Mouse (Mus musculus): ENCODE measurements around the gene Slc39a11. TPM values are rescaled to one million over a fixed set of nuclear protein-coding genes. Genes with fewer than 3 reads are reported as not detected.
A peak's percentile ranks its signal among the peaks of the same experiment; 100 is the strongest.

Slc39a11 gene
- polyA plus RNA-seq, 1 experiment from 2014 or later = 26.3 TPM

GRCm38 (mm10) chr11:113611664-113612611 lies 37.9 kb downstream of the Slc39a11 start:
- no peak overlapping the region for H3K4me3 ChIP-seq
- 27% methylated on average over 24 of the region's 24 CpGs for WGBS
- ATAC-seq (ENCODE audit: insufficient number of reproducible peaks, insufficient read depth, low FRiP score, low TSS enrichment, low read depth) = no peak
- H3K36me3 ChIP-seq = no peaks in the 10 kb centered on the region
- H3K4me1 ChIP-seq = peaks cover 18% of the 10 kb centered on the region
- no peaks in the 10 kb centered on the region for H3K9me3 ChIP-seq
- H3K27ac ChIP-seq = no peak overlapping the region; the same call in 1 of the 2 replicates
- H3K4me2 ChIP-seq = peak overlapping the region; percentile 22
- peaks cover 7% of the 10 kb centered on the region; the same call in 1 of the 2 replicates for H3K27me3 ChIP-seq
- H3K9ac ChIP-seq = no peak overlapping the region

DNA sequence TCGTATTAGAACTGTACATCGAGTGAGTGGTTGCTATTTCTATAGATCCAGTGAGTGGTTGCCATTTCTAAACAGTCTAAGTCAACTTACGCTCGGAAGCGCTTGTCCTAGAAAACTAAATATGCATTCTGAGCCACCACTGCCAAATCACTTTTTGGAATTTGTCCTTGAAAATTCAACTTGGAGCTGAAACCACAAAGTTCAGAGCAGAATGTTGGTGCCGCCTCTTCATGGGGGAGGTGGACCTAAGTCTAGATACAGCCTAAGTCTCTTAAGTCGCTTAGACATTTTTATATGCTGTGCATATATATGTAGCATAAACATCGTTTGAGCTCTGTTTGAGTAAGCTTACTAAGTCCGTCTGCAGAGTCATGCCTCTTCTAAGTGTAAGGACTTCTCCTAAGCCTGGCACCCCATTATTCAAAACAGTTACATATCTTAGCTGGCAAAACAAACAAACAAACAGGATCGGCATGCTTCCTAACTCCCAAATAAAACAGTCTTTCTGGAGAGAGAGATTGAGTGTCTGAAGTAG lies 38.7 kb downstream of the Slc39a11 start:
- no peak overlapping the region for H3K4me2 ChIP-seq
- peaks cover 18% of the 10 kb centered on the region for H3K4me1 ChIP-seq
- 84% methylated on average over 10 of the region's 10 CpGs for WGBS
- no peak overlapping the region for H3K9ac ChIP-seq
- peaks cover 7% of the 10 kb centered on the region; the same call in 1 of the 2 replicates for H3K27me3 ChIP-seq
- no peaks in the 10 kb centered on the region for H3K9me3 ChIP-seq
- no peak for ATAC-seq (ENCODE audit: insufficient number of reproducible peaks, insufficient read depth, low FRiP score, low TSS enrichment, low read depth)
- no peaks in the 10 kb centered on the region for H3K36me3 ChIP-seq
- no peak overlapping the region; the same call in 1 of the 2 replicates for H3K27ac ChIP-seq
- H3K4me3 ChIP-seq = no peak overlapping the region

DNA sequence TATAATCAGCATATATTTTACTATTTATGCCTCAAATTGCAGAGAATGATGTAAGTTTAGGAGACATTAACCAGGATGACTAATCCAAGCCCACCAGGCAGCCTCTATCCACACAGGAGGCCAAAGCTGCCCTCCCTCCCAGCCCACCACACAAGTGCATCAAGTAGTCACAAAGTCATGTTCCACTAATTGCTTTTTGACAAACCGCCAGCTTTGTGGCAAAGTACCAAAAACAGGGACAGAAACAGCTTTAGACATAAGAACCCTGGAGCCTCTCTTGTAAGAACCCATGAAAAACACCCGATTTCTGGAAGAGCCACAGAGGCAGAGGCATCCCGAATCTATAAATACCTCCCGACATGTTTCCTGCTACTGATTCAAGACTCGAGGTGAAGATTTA lies 39.6 kb downstream of the Slc39a11 start:
- Histone ChIP-seq H3K27ac (no peak overlapping the region), H3K4me1 (peaks cover 18% of the 10 kb centered on the region), H3K9ac (no peak overlapping the region), H3K4me2 (no peak overlapping the region), H3K36me3 (no peaks in the 10 kb centered on the region), H3K9me3 (no peaks in the 10 kb centered on the region), H3K4me3 (no peak overlapping the region), H3K27me3 (peaks cover 5% of the 10 kb centered on the region; the same call in 1 of the 2 replicates)
- no peak for ATAC-seq (ENCODE audit: insufficient number of reproducible peaks, insufficient read depth, low FRiP score, low TSS enrichment, low read depth)
- 73% methylated on average over 5 of the region's 5 CpGs for WGBS

GRCm38 (mm10) chr11:113609581-113609980 lies 40.3 kb downstream of the Slc39a11 start:
- Histone ChIP-seq H3K36me3 (no peaks in the 10 kb centered on the region), H3K4me1 (peaks cover 19% of the 10 kb centered on the region), H3K4me2 (no peak overlapping the region), H3K27me3 (peaks cover 4% of the 10 kb centered on the region; the same call in 1 of the 2 replicates), H3K27ac (no peak overlapping the region), H3K4me3 (no peak overlapping the region), H3K9ac (no peak overlapping the region), H3K9me3 (no peaks in the 10 kb centered on the region)
- no peak for ATAC-seq (ENCODE audit: insufficient number of reproducible peaks, insufficient read depth, low FRiP score, low TSS enrichment, low read depth)
- 82% methylated on average over 5 of the region's 5 CpGs for WGBS

DNA sequence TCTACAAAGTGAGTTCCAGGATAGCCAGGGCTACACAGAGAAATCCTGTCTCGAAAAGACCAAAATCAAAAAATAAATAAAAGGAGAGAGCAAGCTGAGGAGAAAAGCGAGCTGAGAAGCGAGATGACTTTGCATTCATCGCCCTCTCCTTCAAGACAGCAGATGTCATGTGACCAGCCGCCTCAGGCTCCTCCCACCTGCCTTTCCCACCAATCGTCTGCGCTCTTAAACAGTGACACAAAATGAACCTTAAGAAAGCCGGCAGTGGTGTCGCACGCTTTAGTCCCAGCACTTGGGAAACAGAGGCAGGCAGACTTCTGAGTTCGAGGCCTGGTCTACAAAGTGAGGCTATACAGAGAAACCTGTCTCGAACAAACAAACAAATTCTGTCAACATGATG lies 42.3 kb downstream of the Slc39a11 start:
- no peaks in the 10 kb centered on the region for H3K27me3 ChIP-seq
- no peak overlapping the region for H3K4me3 ChIP-seq
- no peak overlapping the region for H3K4me2 ChIP-seq
- no peaks in the 10 kb centered on the region for H3K9me3 ChIP-seq
- H3K9ac ChIP-seq = no peak overlapping the region
- ATAC-seq (ENCODE audit: insufficient number of reproducible peaks, insufficient read depth, low FRiP score, low TSS enrichment, low read depth) = no peak
- H3K36me3 ChIP-seq = no peaks in the 10 kb centered on the region
- no peak overlapping the region for H3K27ac ChIP-seq
- whole genome bisulfite sequencing = 94% methylated on average over 12 of the region's 12 CpGs
- peaks cover 33% of the 10 kb centered on the region for H3K4me1 ChIP-seq

- H3K4me3 ChIP-seq = no peak overlapping the region
- no peaks in the 10 kb centered on the region for H3K27me3 ChIP-seq
- H3K9me3 ChIP-seq = no peaks in the 10 kb centered on the region
- H3K4me2 ChIP-seq = no peak overlapping the region
- no peak overlapping the region for H3K9ac ChIP-seq
- ATAC-seq (ENCODE audit: insufficient number of reproducible peaks, insufficient read depth, low FRiP score, low TSS enrichment, low read depth) = no peak
- WGBS = 54% methylated on average over 12 of the region's 12 CpGs
- no peak overlapping the region for H3K27ac ChIP-seq
- H3K36me3 ChIP-seq = no peaks in the 10 kb centered on the region
- H3K4me1 ChIP-seq = peaks cover 21% of the 10 kb centered on the region
Measured at GRCm38 (mm10) chr11:113601616-113602343, 48.1 kb downstream of the Slc39a11 start.

GRCm38 (mm10) chr11:113600526-113601245 lies 49.2 kb downstream of the Slc39a11 start:
- Histone ChIP-seq H3K4me1 (peaks cover 21% of the 10 kb centered on the region), H3K27ac (no peak overlapping the region), H3K4me2 (no peak overlapping the region), H3K9me3 (no peaks in the 10 kb centered on the region), H3K27me3 (no peaks in the 10 kb centered on the region), H3K4me3 (no peak overlapping the region), H3K36me3 (no peaks in the 10 kb centered on the region), H3K9ac (no peak overlapping the region)
- ATAC-seq (ENCODE audit: insufficient number of reproducible peaks, insufficient read depth, low FRiP score, low TSS enrichment, low read depth) = no peak
- WGBS = 83% methylated on average over 18 of the region's 18 CpGs

GRCm38 (mm10) chr11:113597632-113598031 lies 52.2 kb downstream of the Slc39a11 start:
- no peak overlapping the region for H3K27ac ChIP-seq
- no peak overlapping the region for H3K4me2 ChIP-seq
- H3K27me3 ChIP-seq = no peaks in the 10 kb centered on the region
- WGBS = 84% methylated on average over 3 of the region's 3 CpGs
- H3K9ac ChIP-seq = no peak overlapping the region
- H3K4me1 ChIP-seq = peaks cover 6% of the 10 kb centered on the region
- no peaks in the 10 kb centered on the region for H3K36me3 ChIP-seq
- H3K9me3 ChIP-seq = no peaks in the 10 kb centered on the region
- no peak for ATAC-seq (ENCODE audit: insufficient number of reproducible peaks, insufficient read depth, low FRiP score, low TSS enrichment, low read depth)
- H3K4me3 ChIP-seq = no peak overlapping the region

DNA sequence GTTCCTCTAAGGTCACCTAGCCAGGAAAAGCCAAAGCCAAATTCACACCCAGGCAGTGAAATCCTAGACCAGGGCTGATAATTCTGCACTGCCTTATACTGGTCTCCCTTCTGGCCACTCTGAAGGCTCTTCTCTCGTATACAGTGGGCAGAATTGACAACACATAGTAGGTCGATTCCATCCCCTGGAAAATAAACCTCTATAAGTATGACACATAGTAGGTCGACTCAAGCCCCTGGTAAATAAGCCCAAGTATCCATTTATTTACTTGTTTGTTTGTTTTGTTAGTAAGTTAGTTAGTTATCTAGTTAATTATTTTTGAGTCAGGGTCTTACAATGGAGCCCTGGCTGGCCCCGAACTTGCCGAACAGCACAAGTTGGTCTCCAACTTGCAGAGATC lies 54.7 kb downstream of the Slc39a11 start:
- no peak overlapping the region for H3K9ac ChIP-seq
- H3K36me3 ChIP-seq = no peaks in the 10 kb centered on the region
- 84% methylated on average over 5 of the region's 5 CpGs for WGBS
- no peak overlapping the region for H3K4me2 ChIP-seq
- no peak for ATAC-seq (ENCODE audit: insufficient number of reproducible peaks, insufficient read depth, low FRiP score, low TSS enrichment, low read depth)
- no peaks in the 10 kb centered on the region for H3K27me3 ChIP-seq
- no peak overlapping the region for H3K4me3 ChIP-seq
- no peaks in the 10 kb centered on the region for H3K9me3 ChIP-seq
- no peak overlapping the region for H3K27ac ChIP-seq
- H3K4me1 ChIP-seq = no peaks in the 10 kb centered on the region

DNA sequence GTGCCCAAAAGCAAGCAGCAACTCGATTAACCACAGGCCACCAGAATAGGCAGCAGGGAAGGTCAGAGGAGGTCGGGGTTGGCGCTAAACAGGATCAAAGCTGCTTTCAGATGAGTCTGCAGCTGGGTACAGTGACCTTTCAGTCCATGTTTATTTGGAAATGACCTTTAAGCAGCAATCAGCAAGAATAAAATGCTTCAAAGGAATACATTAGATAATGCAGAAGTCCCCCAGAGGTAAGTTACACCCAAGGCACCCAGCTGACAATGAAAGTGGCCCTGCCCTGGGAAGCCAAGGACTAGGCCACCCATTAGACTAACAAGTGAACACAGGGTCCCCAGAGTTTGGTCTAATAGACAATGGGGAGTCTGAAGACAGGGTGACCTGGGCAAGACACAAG lies 60.9 kb downstream of the Slc39a11 start:
- no peaks in the 10 kb centered on the region for H3K27me3 ChIP-seq
- H3K4me2 ChIP-seq = no peak overlapping the region
- no peak overlapping the region for H3K27ac ChIP-seq
- no peaks in the 10 kb centered on the region for H3K36me3 ChIP-seq
- ATAC-seq (ENCODE audit: insufficient number of reproducible peaks, insufficient read depth, low FRiP score, low TSS enrichment, low read depth) = no peak
- H3K9me3 ChIP-seq = no peaks in the 10 kb centered on the region
- no peak overlapping the region for H3K9ac ChIP-seq
- H3K4me1 ChIP-seq = peaks cover 12% of the 10 kb centered on the region
- 46% methylated on average over 3 of the region's 3 CpGs for WGBS
- no peak overlapping the region for H3K4me3 ChIP-seq

GRCm38 (mm10) chr11:113586423-113586822 lies 63.5 kb downstream of the Slc39a11 start:
- no peaks in the 10 kb centered on the region for H3K27me3 ChIP-seq
- no peak overlapping the region for H3K9ac ChIP-seq
- H3K36me3 ChIP-seq = no peaks in the 10 kb centered on the region
- H3K4me3 ChIP-seq = no peak overlapping the region
- H3K27ac ChIP-seq = no peak overlapping the region
- no peak overlapping the region for H3K4me2 ChIP-seq
- H3K4me1 ChIP-seq = peaks cover 15% of the 10 kb centered on the region
- ATAC-seq (ENCODE audit: insufficient number of reproducible peaks, insufficient read depth, low FRiP score, low TSS enrichment, low read depth) = no peak
- 23% methylated on average over 6 of the region's 6 CpGs for WGBS
- no peaks in the 10 kb centered on the region for H3K9me3 ChIP-seq

All from embryonic facial prominence, embryonic 13.5 days (tissue).